Mouse (Mus musculus) cerebellum, adult (tissue): ENCODE results near the gene Cdk19.
"Not testable (repeated sequence)": the region's sequence is repeated elsewhere in the genome, so short reads cannot be mapped to it uniquely, and the experiment has no call there.

ENCODE experiments used
- ATAC-seq: cut with Nextera tagmentation; 2 replicates; pipeline ENCODE4 v1.9.2; 2017; ENCODE audit warnings: mild to moderate bottlenecking, moderate library complexity, mixed read lengths; ENCODE audit not compliant: insufficient number of reproducible peaks, low FRiP score, low TSS enrichment

Gene Cdk19

DNA sequence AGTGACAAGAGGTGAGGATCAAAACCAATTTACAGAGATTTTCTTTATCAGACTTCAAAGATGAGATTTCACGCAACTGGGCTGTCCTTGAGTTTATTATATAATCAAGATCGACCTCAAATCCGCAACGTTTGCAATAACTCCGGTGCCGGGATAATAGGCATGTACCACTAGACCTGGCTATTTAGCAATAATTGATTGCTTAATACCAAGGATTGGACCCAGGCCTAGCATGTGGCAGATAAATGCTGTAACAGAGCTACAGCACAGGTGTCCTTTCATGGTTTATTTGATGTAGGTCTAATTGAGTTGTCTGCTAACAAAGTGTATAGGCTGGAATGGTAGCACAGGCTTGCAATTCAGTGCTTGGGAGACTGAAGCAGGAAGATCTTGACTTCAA is 172.8 kb downstream of the Cdk19 start:
- ATAC-seq, result no peak

DNA sequence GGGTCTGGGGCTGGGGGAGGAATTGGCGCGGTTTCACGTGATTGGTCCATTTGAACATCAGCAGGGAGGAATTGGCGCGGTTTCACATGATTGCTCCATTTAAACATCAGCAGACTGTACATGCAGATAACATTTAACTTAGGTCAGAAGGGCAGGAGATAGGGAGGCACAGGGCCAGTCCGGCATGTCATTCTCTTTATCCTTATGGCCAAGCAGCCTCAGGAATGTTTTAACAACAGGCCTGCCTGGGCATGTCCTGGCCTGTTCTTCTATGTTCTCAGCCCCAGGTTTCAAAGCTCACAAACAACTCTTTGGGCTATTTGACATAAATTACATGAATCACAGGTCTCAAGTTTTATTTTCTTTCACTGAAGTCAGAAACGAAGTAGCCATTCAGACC is 173.6 kb downstream of the Cdk19 start:
- ATAC-seq, result not testable (repeated sequence)

DNA sequence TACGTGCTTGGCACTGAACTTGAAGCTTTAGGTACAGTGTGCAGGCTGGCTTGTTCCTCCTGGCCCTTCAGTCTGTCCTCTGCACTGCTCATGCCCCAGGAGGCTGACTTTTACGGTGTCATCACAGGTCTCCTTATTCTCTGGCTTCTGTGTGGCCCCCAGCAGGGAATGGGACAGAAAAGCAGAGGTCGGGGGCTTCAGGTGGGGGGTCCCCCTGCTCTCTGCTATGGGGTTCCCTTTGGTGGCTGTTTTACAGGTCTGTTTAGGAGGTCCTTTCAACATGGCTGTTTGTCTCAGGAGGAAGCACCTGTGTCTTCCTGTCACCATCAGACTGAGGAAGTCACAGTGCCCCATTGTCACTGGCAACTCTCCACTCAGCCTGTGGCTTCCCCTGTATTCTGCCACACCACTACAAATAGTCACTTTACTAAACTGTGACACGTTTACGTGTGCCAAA is 175.9 kb downstream of the Cdk19 start:
- ATAC-seq, result no peak

DNA sequence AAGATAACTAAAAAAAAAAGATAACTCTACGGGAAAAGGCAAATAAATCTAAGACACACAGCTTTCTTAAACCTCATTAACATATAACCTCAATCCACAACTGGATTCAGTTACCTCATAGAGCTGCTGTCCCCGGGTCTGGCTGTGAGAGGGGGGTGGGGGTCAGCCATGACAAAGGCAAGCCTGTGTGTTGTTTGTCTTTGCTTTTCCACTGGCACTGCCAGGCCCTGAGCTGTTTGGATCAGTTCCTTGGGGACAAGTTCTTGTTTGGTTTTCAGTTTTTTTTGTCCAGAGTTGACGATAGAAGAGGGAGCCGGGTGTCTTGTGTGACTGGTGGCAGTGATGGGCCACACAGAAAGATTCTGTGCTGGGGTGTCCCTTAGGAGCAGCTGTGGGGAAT is 177.1 kb downstream of the Cdk19 start:
- no peak for ATAC-seq

DNA sequence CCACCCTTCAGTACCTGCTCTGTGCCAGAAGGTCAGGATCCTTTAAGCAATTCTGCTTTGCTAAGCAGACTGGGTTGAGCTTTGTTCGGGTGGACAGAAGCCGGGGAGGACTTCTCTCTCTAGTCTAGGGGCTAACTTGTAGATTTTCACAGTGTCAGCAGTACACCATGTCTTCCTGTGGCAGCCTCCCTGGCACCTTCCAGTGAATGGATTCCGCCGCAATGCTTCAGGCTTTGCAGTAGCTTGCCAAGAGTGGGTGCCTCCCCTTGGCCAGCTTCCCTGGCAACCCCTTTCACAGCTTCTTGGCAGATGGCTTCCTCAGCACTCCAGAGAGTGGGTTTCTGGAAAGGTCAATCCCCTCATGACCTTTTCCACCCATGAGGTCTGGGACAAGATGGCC is 180.2 kb downstream of the Cdk19 start:
- no peak for ATAC-seq

DNA sequence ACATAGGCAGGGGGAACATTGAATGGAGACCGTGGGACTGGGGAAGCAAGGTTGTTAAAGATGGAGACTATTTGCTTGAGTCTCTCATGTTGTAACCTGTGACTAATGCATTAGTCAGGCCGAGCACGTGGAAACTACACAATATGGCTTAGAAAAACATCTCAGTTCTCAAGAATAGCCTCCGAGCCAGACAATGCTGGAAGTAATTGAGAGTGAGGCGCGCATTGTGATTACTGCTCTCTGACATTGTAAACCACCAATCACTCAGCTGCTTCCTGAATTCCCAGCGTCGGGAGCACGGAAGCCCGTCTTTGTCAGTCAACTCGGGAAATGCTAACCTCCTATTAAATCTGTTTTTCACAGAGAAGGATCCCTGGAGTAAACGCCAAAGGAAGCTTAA is 182.2 kb downstream of the Cdk19 start:
- ATAC-seq, result no peak

DNA sequence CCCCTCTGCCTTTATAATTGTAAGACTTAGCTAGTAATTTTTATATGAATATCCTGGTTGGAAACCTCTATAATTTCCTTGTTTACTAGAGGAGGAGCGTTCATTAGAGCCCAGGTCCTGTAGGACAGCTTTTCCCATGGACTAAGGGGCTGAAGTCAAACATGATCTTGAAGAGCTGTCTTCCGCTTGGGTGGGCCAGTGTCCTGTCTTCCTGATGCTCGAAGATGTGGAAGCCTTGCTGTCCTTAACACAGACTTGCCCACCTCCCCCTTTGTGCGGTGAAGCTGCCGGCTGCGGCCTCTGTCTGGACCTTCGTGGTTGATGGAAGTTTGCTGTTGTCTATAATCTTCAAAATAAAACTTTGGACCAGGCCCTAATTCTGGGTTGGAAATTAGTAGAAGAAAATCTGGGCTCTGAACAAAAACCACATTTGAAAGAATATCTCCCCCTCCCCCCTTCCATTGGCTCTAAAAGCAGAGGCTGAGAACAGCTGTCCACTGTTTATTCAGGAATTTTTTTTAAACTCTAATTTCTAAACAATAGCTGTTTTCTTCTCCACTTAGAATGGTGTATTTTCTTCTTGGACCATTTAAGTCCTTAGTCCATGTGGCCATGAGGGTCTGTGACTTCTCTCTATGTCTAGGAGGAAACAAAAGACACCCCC is 184.1 kb downstream of the Cdk19 start:
- ATAC-seq, result no peak

DNA sequence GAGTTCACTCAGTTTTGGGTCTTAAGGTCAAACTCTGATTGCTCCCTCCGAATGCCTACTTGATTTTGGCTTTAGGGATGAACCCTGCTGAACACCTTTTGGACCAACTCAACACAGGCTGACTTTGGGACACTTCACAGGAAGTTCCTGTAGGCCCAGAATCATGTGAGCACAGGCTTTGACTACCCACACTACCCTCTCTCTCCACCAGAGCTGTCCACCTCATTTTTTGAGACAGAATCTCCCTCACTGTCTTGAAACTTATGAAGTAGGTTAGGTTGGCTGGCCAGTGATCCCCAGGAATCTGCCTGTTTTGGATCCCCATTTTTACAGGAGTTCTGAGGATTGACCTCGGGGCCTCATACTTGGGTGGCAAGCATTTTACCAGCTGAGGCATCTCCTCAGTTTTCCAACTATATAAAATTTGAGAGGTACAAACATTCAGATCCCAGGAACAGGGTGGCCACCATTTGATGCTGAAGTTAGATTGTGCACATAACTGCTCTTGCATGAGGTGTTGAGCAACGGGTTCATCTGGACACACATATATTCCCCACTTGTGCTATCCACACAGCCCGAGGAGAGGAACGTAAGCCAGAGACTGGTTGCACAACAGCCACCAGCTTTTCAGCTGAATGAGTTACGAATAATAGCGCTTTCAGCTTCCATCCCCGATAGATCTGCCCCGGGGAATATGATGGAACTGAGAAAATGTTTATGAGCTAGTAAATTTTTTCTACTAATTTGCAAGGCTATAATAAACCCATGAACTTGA is 184.9 kb downstream of the Cdk19 start:
- no peak for ATAC-seq

DNA sequence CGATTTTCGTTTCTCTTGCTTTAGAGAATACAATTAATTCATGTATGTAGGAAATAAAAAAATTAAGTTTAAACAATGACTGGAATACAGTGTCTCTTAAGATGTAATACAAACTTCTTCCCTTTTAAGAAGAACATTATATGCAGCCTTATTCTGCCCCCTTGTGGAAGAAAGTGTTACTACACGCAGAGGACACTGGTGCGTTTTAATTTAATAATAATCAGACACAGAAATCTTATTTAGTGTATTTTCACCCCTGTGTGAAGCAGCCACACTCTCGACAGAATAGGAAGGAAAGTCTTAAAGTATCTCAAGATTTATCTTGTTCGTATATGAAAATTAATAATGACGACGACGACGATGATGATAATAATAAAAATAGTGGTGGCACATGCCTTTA is 185.6 kb downstream of the Cdk19 start:
- no peak for ATAC-seq

DNA sequence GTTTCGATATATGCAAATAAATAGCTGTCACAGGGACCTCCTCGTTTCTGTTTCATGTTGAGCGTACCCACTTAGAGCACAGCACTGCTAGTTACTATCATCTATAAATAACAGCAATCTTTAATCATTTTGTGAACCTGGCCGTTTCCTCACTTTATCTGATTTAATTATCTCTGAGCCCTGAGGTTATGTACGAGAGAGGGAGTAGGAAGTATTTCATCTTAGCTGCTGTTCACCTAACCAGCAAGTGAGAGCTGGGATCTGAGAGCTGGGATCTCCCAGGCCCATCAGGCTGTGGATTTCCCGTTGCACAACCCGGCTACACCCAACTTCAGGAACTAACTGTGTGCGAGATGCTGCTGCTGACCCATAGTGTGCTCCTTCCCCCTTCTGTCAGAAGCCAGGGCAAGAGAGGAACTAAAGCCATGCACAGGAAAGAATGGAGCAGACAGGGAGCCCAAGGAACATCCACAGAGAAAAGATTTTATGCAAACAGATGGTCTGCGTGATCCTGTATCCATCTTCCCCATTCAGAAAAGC is 186.3 kb downstream of the Cdk19 start:
- no peak for ATAC-seq

DNA sequence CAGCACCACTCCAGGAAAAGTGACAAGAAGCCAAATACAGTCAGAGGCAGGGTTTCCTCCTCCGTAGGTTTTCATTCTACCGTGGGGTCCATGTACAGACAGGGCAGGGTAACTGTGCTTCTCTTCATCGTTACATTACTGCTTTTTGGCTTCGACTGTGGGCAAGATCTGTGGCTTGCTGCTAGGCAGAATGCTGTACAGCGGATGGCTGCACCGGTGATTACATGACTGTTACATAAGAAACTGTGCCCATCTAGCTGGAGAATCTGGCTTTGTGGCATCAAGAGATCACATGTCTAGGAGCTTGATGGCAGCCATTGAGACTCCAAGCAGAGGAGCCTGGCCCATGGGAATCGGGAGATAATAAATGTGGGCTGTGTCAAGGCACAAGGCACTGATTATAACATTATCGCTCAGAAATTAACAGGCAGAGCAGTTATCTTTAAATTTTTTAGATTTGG is 187.0 kb downstream of the Cdk19 start:
- no peak for ATAC-seq

DNA sequence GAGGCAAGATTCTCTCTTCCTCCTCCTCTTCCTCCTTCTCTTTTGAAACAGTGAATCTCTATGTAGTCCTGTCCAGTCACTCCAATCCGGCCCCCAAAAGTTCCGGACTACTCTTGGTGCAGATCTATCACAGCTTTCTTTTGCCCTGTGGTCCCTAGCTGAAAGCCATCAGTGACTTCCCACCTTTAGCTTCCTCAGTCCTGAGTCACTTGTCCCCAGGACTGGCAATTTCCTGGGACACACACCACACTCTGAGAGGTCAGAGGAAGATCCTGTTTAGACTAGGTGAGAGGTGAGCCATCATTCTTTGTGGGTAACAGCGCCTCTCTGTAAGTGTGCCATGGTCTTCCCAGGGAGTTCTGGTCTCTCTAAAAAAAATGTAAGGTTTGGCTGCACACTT is 187.6 kb downstream of the Cdk19 start:
- no peak for ATAC-seq

DNA sequence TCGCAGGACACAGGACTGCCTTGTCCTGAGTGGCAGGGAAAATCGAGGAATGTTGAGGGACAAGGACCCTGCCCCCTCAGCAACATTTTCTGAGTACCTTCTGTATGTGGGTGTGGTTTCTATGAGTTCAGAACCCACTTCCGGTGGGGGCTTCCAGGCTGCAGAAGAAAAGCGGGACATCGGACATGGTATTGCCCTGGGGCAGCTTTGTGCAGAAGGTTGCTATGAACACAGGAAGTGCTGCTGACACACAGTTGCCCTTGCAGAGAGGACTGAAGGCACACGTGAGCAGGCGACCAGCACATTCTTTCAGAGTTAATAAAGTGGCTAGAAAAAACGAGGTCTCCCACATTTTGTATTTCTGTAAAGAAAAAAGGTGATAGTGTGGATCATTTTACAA is 188.2 kb downstream of the Cdk19 start:
- no peak for ATAC-seq

DNA sequence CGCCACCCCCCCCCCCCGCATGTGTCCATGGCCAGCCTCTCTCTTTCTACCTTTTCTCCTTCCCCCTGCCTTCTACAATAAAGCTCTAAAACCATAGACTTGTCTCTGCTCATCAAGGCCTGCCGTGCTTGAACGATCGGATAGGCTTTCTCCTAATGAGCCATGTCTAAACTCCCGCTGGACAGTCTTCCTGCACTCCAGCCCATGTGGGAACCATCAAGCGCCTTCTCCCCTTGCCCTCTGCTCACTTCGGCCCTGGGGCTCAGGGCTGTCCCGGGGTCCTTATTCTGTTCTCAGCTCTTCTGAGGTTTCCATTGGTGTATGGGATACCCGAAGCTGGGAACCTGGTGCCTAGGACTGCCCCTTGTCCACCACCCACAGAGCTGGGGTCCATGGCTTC is 189.3 kb downstream of the Cdk19 start:
- no peak for ATAC-seq

DNA sequence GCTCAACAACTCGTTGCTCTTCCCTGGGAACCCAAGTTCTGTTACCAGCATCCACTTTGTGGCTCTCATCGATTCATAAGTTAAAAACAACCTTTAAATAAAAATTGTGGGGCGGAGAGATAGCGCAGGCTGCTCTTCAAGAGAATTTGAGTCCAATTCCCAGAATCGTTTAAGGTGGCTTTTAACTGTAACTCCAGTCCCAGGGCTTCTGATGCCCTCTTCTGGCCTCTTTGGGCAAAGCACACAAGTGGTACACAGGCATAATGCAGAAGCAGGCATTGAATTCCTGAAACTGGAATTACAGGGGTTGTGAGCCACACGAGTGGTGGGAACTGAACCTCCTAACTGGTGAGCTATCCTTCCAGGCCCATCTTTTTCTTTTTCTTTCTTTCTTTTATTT is 190.3 kb downstream of the Cdk19 start:
- no peak for ATAC-seq

DNA sequence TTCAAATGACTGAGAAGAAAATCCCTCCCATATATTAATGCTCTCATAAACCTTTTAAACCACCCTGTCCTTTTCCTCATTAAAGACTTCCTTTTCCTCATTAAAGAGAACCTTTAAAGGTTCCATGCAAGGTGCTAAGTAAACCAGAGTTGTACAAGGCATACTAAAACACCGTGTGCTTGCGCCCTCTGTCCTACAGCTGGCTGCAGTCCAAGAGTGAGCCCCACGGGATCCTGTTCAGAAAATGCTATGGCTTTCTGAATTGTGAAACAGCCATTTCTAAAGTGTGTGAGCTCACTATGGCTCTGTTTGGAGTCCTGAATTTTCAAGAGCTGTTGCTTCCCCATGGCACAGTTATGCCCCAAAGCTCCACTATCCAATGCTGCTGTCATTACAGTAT is 191.3 kb downstream of the Cdk19 start:
- no peak for ATAC-seq

DNA sequence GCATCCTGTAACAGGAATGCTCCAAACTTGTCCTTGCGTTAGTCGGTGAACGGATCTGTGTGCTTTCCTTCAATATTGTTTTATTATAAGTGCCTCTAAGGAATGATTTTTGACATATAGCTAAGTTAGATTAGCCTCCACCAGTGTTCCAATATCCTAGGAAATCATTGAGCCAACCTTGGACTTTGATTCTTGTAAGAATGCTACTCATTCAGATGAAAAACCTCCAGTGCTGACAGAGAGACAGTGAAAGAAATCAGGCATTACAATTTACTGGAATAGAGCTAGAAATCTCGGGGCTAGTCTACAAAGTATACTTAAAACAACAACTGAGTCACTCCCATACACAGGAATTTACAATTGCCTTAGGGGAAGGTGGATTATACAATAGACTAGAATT is 193.2 kb downstream of the Cdk19 start:
- not testable (repeated sequence) for ATAC-seq
